Mouse (Mus musculus) small intestine, adult 2 months (tissue): ENCODE measurements around the gene Piwil4. TPM values are rescaled to one million over a fixed set of nuclear protein-coding genes. Genes with fewer than 3 reads are reported as not detected.
"Not testable (repeated sequence)": the region's sequence is repeated elsewhere in the genome, so short reads cannot be mapped to it uniquely, and the experiment has no call there.

ENCODE experiments used
- H3K27ac ChIP-seq: fragments of 200-500 bp; 2 replicates; pipeline ENCODE4 v1.5.1; 2012; ENCODE audit warnings: low read depth, low read length, control low read depth, inconsistent platforms; ENCODE audit not compliant: insufficient read depth
- H3K27me3 ChIP-seq: fragments of 200-500 bp; 2 replicates; pipeline ENCODE4 v1.6.1; 2012; ENCODE audit warnings: mild to moderate bottlenecking, moderate library complexity, low read length, inconsistent platforms; ENCODE audit not compliant: control insufficient read depth, insufficient read depth
- H3K36me3 ChIP-seq: fragments of 200-500 bp; 2 replicates; pipeline ENCODE4 v1.6.1; 2012; ENCODE audit warnings: mild to moderate bottlenecking, low read length, control low read depth, inconsistent platforms; ENCODE audit not compliant: control insufficient read depth, insufficient read depth
- H3K4me1 ChIP-seq: fragments of 200-500 bp; 2 replicates; pipeline ENCODE4 v1.6.1; 2012; ENCODE audit warnings: low read length, inconsistent platforms, mixed read lengths; ENCODE audit not compliant: control insufficient read depth, insufficient read depth, insufficient read length
- H3K4me3 ChIP-seq: fragments of 200-500 bp; 2 replicates; pipeline ENCODE4 v1.5.1; 2012; ENCODE audit warnings: low read depth, mild to moderate bottlenecking, control low read depth, inconsistent platforms, low read length, moderate library complexity
- CTCF ChIP-seq: fragments of 200-500 bp; IDR thresholded peaks from 2 replicates; pipeline ENCODE4 v1.5.1; 2012; ENCODE audit warnings: low read depth, mild to moderate bottlenecking, control low read depth, inconsistent platforms, low read length, moderate library complexity, mixed read lengths; ENCODE audit not compliant: insufficient replicate concordance, insufficient read length; ENCODE audit errors: extremely low read depth
- POLR2A ChIP-seq: fragments of 200-500 bp; IDR thresholded peaks from 2 replicates; pipeline ENCODE4 v1.6.1; 2012; ENCODE audit warnings: low read depth, mild to moderate bottlenecking, control low read depth, inconsistent platforms, low read length, moderate library complexity
- WGBS: fragments of 180-500 bp; shearing (Covaris S2); methylation state at CpG from one replicate; pipeline ENCODE4 v1.1.7; 2018; 5-methylcytosine and 5-hydroxymethylcytosine counted together
- polyA plus RNA-seq: library from polyadenylated mRNA; depleted of rRNA; stranded (reverse); fragments of >200 nt; gene quantifications from 2 replicates; pipeline ENCODE4 v1.2.3, GENCODE M21; 2012

The Piwil4 gene
- polyA plus RNA-seq, 1 experiment = 0.71 TPM

GRCm38 (mm10) chr9:14684363-14684762 is 56.2 kb downstream of the Piwil4 start:
- TF ChIP-seq CTCF (no peak), POLR2A (no peak)
- H3K27me3 ChIP-seq = no peaks in the 10 kb centered on the region
- no peak overlapping the region for H3K4me3 ChIP-seq
- no peak overlapping the region for H3K27ac ChIP-seq
- WGBS = 74% methylated on average over 4 of the region's 4 CpGs
- H3K4me1 ChIP-seq = no peaks in the 10 kb centered on the region
- no peaks in the 10 kb centered on the region for H3K36me3 ChIP-seq

- no peak for TF ChIP-seq POLR2A
- no peak for TF ChIP-seq CTCF
- no peak overlapping the region for H3K27ac ChIP-seq
These were observed 57.8 kb downstream of the Piwil4 start for GRCm38 (mm10) chr9:14682741-14683140.

GRCm38 (mm10) chr9:14680584-14680983 is 59.9 kb downstream of the Piwil4 start:
- H3K4me3 ChIP-seq = no peak overlapping the region
- H3K36me3 ChIP-seq = no peaks in the 10 kb centered on the region
- WGBS = 55% methylated on average over 2 of the region's 2 CpGs
- H3K27me3 ChIP-seq = no peaks in the 10 kb centered on the region
- peaks cover 3% of the 10 kb centered on the region; the same call in 1 of the 2 replicates for H3K4me1 ChIP-seq
- no peak overlapping the region for H3K27ac ChIP-seq
- TF ChIP-seq POLR2A (no peak), CTCF (no peak)

More at GRCm38 (mm10) chr9:14682741-14683140, 57.8 kb downstream of the Piwil4 start:
- no peaks in the 10 kb centered on the region for H3K4me1 ChIP-seq
- no peaks in the 10 kb centered on the region for H3K36me3 ChIP-seq
- H3K4me3 ChIP-seq = no peak overlapping the region
- no peaks in the 10 kb centered on the region for H3K27me3 ChIP-seq

GRCm38 (mm10) chr9:14675707-14676691 is 64.5 kb downstream of the Piwil4 start:
- Histone ChIP-seq H3K4me3 (no peak overlapping the region), H3K4me1 (peaks cover 3% of the 10 kb centered on the region; the same call in 1 of the 2 replicates), H3K27me3 (no peaks in the 10 kb centered on the region), H3K36me3 (no peaks in the 10 kb centered on the region), H3K27ac (no peak overlapping the region)
- 23% methylated on average over 9 of the region's 9 CpGs for WGBS
- TF ChIP-seq POLR2A (no peak), CTCF (no peak)

- Histone ChIP-seq H3K36me3 (no peaks in the 10 kb centered on the region), H3K27me3 (no peaks in the 10 kb centered on the region), H3K27ac (no peak overlapping the region), H3K4me1 (peaks cover 3% of the 10 kb centered on the region; the same call in 1 of the 2 replicates), H3K4me3 (no peak overlapping the region)
- TF ChIP-seq CTCF (no peak), POLR2A (no peak)
- WGBS = 93% methylated on average over 8 of the region's 8 CpGs
These were observed 66.0 kb downstream of the Piwil4 start for GRCm38 (mm10) chr9:14674506-14674905.

- Histone ChIP-seq H3K27me3 (no peaks in the 10 kb centered on the region), H3K27ac (no peak overlapping the region), H3K4me3 (no peak overlapping the region), H3K4me1 (peaks cover 3% of the 10 kb centered on the region; the same call in 1 of the 2 replicates), H3K36me3 (no peaks in the 10 kb centered on the region)
- TF ChIP-seq POLR2A = no peak
- TF ChIP-seq CTCF = no peak
- 92% methylated on average over 4 of the region's 4 CpGs for WGBS
These were observed 67.4 kb downstream of the Piwil4 start for GRCm38 (mm10) chr9:14673109-14673508.

GRCm38 (mm10) chr9:14671965-14672364 is 68.6 kb downstream of the Piwil4 start:
- H3K27ac ChIP-seq, H3K4me1 ChIP-seq, H3K27me3 ChIP-seq, H3K36me3 ChIP-seq, H3K4me3 ChIP-seq: not testable (repeated sequence)
- 51% methylated on average over 5 of the region's 5 CpGs for WGBS

- no peaks in the 10 kb centered on the region for H3K27me3 ChIP-seq
- H3K36me3 ChIP-seq = no peaks in the 10 kb centered on the region
- H3K4me1 ChIP-seq = no peaks in the 10 kb centered on the region
- TF ChIP-seq CTCF (no peak), POLR2A (no peak)
- WGBS = 76% methylated on average over 3 of the region's 3 CpGs
- no peak overlapping the region for H3K27ac ChIP-seq
- H3K4me3 ChIP-seq = no peak overlapping the region
These were observed 72.2 kb downstream of the Piwil4 start for GRCm38 (mm10) chr9:14668382-14668781.
